Mouse (Mus musculus) frontal cortex, adult (tissue): ENCODE results near the gene Mfsd1.

Source experiments
- ATAC-seq: cut with Nextera tagmentation; 2 replicates; pipeline ENCODE4 v1.9.2; 2017; ENCODE audit warnings: mild to moderate bottlenecking, moderate library complexity, mixed read lengths; ENCODE audit not compliant: low TSS enrichment

The Mfsd1 gene

GRCm38 (mm10) chr3:67582273-67583124 is at the start of gene Mfsd1:
Mfsd1 (plus strand) TSS chr3:67582741.
- ATAC-seq, result peak; percentile 90

- ATAC-seq, result no peak
Observed at GRCm38 (mm10) chr3:67543630-67544029, 38.9 kb upstream of the Mfsd1 start.

- ATAC-seq, result no peak
Observed at GRCm38 (mm10) chr3:67551193-67551592, 31.3 kb upstream of the Mfsd1 start.

GRCm38 (mm10) chr3:67553281-67553680 is 29.3 kb upstream of the Mfsd1 start:
- ATAC-seq, result peak; percentile 87

- ATAC-seq, result no peak
Observed at GRCm38 (mm10) chr3:67553927-67554448, 28.6 kb upstream of the Mfsd1 start.

GRCm38 (mm10) chr3:67555211-67555610 is 27.3 kb upstream of the Mfsd1 start:
- ATAC-seq, result no peak

- ATAC-seq, result no peak
Observed at GRCm38 (mm10) chr3:67557200-67557651, 25.3 kb upstream of the Mfsd1 start.

GRCm38 (mm10) chr3:67557718-67558354 is 24.7 kb upstream of the Mfsd1 start:
- no peak for ATAC-seq

GRCm38 (mm10) chr3:67564731-67565357 is 17.7 kb upstream of the Mfsd1 start:
- ATAC-seq, result peak; percentile 64

- ATAC-seq, result no peak
Observed at GRCm38 (mm10) chr3:67565540-67566227, 16.9 kb upstream of the Mfsd1 start.

- ATAC-seq, result peak; percentile 97
Observed at GRCm38 (mm10) chr3:67568015-67568618, 14.4 kb upstream of the Mfsd1 start.

GRCm38 (mm10) chr3:67572918-67573317 is 9.6 kb upstream of the Mfsd1 start:
- peak; percentile 79 for ATAC-seq

- no peak for ATAC-seq
Observed at GRCm38 (mm10) chr3:67573523-67573922, 9.0 kb upstream of the Mfsd1 start.

- ATAC-seq, result no peak
Observed at GRCm38 (mm10) chr3:67576248-67576647, 6.3 kb upstream of the Mfsd1 start.

GRCm38 (mm10) chr3:67576724-67577123 is 5.8 kb upstream of the Mfsd1 start:
- no peak for ATAC-seq

GRCm38 (mm10) chr3:67583125-67583845 is 744 bp downstream of the Mfsd1 start:
- ATAC-seq, result no peak

- no peak for ATAC-seq
Observed at GRCm38 (mm10) chr3:67583846-67584186, 1.3 kb downstream of the Mfsd1 start.

GRCm38 (mm10) chr3:67586511-67586910 is 4.0 kb downstream of the Mfsd1 start:
- ATAC-seq, result no peak

GRCm38 (mm10) chr3:67587430-67587829 is 4.9 kb downstream of the Mfsd1 start:
- no peak for ATAC-seq

- no peak for ATAC-seq
Observed at GRCm38 (mm10) chr3:67601616-67602138, 19.1 kb downstream of the Mfsd1 start.

- ATAC-seq, result no peak
Observed at GRCm38 (mm10) chr3:67618222-67618621, 35.7 kb downstream of the Mfsd1 start.
